Mouse (Mus musculus) CD4-positive, CD25-positive, alpha-beta regulatory T cell, adult 2 months (primary cell): ENCODE results near the gene Lsm11.

Experiments used
- DNase-seq: peaks from one replicate; pipeline ENCODE4 v3.0.0-alpha.2; 2012; ENCODE audit warnings: low read depth, low spot score

Lsm11 gene

DNA sequence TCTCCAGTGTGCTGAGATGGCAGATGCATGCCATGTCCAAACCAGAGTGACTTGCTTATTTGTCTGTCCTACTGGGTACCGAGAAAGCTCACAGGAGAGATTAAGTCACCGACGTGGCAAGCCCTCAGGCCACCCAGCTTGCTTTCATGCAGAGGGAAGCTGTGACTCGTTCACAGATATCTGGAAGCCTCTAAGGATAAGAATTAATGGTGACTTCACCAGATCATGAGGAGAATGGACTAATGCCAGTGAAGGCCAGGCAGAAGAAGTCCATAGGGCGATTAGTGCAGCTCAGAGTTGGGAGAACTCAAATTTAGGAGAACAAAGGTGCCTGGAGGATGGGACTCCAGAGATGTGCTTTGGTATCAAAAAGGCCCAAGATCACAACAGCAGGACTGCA is 17.3 kb downstream of the Lsm11 start:
- DNase-seq, result no peak

DNA sequence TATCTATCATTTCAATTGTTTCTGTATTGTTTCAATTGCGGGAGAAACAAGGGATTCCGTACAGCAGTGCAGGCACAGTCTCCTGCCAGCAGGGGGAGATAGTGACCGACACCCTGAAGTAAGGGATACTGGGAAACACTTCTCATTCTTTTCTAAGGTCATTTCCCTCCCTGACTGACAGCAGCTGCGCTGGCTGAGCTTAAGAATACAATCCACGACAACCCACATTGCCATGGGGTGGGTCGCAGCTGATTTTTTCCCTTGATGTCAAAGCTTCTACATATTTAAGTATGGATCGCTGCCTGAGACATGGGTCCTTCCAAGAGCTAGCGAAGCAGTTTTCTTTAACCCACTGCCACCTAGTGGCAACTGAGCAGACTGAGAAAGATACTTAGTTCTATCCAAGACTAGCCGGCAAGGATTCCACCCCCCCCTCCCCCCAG is 18.1 kb downstream of the Lsm11 start:
- DNase-seq, result peak; percentile 87

DNA sequence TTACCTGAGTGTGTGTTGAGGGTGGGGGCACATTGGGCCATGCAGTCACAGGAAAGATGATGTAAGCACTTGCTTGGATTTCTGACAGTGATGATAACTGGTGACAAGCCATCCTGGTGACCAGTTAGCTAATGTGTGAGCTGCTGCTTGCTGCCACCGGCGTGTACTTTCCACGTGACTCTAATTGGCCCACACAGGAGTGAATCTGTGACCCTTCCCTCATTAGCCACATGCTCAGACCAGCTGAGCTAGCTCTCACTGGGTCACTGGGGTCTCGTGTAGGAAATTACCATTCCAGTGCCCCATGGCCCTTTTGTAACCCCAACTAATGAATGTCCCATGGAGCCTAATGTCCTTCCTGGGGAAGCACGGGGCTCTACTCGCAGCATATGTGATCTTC is 19.3 kb downstream of the Lsm11 start:
- DNase-seq, result no peak

DNA sequence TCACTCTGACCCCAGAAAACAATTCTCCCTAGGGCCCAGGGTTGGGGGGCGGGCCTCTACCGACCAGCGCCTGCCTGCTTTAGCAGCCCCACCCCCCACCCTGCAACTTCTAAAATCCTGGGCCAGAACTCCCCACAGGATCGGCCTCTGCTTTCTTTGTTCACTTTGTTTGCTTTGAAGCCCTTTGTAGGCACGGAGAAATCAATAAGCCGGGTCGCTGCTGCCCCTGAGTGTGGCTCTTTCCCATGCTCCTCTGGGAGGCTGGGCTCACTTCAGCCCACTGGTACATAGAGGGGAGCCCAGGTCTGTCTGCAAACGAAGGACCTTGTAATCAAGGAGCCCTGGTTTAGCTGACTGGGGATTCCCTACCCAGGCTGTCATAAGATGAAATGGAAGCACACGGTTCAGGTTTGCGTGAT is 23.2 kb downstream of the Lsm11 start:
- DNase-seq, result no peak

DNA sequence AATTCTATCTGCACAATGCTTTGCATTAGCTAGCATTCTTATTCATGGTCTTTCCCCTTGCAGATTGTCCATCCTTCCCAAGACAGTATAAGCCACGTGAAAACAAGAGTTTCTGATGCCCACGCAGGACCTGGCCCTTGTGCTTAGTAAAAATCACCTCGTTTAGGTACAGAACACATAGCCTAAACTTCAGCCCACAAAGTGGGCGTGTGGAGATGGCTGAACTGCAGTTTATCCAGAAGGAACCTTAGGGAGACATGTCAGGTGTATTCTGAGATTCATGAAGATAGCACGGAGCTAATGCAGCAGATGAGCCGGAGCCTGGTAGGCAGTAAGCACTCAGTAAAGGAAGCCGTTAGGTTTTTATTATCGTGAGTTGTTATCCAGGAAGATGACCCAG is 23.7 kb downstream of the Lsm11 start:
- DNase-seq, result no peak

DNA sequence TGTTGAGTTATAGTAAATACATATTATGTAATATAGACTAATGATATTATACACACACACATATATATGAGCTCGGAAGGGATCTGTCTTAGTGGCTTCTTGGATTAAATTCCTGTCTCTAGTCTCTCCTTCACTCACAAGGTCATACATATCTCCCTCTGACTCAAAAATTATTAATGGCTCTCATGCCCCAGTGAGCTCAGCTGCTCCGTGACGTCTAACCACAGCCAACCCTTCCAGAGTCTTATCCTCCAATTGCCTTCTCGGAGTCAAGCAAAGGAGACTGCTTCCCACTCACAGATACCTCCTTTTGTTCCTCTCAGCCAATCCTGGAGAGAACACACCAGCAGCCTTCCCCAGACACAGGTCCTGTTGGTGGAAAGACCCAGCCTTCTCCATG is 25.9 kb downstream of the Lsm11 start:
- DNase-seq, result no peak

DNA sequence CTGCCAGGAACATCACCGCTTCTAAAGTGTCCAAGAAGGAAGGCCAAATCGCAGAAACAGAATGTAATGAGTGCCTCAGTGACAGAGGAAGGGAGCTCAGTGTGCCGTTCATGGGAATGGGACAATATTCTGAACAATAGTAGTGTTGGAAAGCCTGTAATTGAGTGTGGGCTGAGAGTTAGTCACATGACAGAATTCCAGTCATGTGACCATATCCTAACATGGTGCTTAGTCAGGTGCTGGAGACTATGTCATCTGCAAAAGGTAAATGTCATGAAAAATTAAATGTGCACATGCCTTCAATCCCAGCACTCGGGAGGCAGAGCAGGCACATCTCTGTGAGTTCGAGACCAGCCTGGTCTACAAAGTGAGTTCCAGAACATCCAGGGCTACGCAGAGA is 26.7 kb downstream of the Lsm11 start:
- DNase-seq, result no peak

DNA sequence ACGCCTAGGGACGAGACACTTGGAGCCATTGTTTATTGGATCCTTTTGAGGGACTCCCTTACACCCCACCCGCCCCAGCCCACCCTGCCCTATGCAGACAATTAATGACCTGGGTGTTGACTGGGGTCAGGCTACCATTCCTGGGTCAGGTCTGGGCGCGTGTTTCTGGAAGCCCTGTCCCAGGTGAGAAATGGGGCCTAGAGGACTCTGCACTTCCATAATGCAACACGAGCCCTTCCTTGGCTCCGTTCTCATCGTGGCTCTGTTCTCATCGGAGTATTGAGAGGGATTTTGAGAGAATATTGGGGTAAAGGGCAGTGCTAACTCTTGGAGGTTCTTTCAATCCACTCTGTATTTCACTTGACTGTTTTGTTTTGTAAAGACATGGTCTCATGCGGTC is 28.5 kb downstream of the Lsm11 start:
- DNase-seq, result no peak

DNA sequence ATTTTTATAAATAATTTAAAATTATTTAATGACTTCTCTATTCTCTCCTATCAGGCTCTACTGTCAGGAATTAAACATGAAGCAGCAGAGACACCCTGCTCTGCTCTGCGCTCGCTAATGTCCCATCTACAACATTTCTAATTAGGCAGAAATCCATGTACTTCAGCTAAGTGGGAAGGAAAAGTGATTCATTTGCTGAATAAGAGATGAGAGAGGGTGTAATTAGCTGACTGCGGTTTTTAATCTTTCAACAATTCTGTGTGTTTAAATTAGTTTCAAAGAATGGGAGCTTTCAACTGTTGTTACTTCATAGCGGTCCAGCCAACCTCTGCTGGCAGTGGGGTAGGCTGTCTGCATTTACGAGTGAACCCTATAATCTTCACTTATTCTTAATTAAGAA is 34.0 kb downstream of the Lsm11 start:
- no peak for DNase-seq

DNA sequence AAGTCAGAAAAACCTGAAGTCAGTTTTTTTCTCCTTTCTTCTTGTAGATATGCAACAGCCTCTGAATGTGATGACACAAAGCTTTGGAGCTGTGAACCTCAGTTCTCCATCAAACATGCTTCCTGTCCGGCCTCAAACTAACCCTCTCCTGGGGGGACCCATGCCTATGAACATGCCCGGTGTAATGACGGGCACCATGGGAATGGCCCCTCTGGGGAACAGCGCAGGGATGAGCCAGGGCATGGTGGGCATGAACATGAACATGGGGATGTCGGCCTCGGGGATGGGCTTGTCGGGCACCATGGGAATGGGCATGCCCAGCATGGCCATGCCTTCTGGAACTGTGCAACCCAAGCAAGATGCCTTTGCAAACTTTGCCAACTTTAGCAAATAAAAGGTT is 35.8 kb downstream of the Lsm11 start:
- no peak for DNase-seq

DNA sequence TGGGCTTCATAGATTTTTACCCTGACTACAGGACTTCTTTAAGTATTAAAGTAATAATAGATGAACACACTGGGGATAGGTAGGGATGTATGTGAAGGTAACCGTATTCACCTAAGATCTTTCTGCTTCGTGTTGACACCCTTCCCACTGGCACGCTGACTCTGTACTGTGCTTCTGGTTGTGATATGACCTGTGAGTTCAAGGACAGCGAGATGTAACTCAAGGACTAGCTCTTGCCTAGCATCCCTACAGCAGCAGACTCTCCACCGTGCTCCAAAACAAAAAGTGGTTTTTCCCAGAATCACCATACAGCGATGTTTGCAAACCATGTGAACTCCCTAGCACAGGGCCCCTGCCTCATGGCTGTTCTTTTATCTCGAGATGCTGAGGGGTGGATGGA is 36.7 kb downstream of the Lsm11 start:
- no peak for DNase-seq

DNA sequence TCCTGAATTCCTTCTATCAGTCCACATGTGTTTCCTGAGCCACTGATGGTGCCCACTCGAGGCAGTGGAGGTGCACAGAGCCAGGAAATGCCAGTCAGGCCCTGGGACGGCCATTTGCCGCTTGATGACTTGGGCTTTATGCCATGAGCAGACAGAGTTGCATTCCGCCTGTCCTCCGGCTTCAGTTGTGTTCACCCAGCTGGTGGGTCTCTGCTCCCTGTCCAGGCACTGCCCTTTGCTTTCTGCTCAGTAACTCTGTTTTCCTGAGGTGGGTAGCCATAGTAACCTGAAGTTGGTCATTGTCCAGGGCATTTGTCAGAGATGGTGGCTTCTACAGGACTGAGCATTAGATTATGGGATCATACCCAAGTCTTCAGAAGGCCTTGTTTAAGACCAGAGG is 37.4 kb downstream of the Lsm11 start:
- DNase-seq, result no peak

DNA sequence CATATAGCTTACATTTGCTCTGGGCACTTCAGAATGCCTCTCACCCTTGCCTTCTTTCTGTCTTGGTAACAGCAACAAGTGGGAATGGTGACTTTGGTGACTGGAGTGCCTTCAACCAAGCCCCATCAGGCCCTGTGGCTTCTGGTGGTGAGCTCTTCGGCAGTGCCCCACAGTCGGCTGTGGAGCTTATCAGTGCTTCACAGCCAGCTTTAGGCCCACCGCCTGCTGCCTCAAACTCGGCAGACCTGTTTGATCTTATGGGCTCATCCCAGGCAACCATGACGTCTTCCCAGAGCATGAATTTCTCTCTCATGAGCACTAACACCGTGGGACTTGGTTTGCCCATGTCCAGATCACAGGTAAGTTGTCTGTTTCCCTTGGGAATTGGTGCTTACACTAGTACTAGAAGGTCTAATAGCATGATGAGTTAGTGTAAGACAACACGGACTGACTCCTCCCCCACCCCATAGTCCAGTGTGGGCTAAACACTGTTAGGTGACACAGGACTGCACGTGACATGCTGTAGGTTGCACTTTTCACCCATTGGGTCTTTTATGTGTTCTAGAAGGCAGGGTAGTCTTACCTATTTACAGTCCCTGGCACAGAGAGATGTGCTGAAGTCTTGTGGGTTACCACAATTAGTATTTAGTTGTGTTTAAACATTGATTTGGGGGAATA is 38.5 kb downstream of the Lsm11 start:
- DNase-seq, result no peak

DNA sequence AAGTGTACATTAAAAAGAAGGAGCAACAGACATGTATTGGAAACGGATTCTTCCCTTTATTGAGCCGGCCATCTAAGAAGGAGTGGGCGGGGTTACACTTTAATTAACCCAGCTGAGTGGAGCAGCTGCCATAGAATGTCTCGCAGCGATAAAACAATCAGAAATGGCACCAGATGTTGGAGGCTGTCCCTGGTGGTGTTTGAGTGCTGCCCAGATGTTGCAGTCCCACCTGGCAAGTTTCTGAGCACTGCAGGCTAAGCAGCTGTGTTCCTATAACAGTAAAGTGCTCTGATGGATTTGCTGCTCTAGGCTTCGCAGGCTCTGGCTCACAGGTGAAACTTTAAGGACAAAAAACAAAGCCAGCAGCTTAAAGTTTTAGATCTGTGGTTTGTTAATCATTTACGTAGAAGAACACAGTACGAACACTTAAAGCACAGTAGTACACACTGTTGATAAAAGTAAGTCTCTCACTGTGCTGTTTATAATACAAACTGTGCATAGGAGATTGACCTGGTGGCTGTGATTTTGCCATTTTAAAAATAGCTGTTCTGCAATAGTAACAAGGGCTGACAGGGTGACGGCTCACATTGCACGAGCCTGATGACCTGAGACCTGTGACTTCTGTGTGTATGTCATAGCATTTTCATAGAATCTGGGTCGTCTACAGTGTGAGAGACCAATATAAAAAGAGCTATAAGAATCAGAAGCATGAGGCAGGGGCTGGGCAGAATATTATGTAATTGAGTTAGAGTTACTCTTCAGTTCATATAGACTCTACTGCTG is 44.3 kb downstream of the Lsm11 start:
- no peak for DNase-seq

DNA sequence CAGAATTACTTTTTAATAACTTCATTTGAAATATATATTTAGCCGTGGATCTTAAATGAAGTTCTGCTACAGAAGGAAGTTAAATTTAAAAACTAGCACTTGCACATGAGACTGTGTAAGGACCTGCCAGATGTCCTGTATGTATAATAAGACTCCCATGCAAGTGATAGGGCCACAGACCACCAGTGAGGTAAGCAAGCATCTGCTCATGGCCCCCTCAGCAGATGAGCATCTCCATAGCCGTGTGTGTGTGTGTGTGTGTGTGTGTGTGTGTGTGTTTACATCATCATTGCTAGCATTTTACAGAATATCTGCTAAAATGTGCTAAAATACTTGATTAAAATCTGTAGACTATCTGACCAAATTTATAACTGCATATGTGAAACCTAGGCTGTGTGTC is 47.3 kb downstream of the Lsm11 start:
- no peak for DNase-seq

DNA sequence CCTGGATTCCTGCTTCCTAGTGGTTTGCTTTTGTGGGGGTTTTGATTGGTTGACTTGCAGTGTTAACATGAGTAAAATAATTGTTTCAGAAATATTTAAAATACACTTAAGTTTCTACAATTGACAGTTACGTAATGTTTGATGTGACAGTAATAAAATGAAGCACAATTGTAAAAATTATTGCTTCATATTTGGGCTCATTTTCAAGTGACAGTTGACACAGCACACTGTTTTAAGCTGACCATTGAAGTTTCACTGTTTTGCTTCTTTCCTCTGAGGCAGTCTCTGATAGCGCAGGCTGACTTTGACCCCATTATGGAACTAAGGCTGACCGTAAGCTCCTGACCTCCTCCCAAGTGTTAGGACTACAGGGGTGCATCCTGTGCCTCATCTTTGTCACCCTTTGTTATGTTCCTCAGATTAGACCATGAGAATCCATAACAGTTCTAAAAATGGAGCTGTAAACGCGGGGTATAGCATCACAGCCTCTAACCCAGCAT is 51.8 kb downstream of the Lsm11 start:
- no peak for DNase-seq

DNA sequence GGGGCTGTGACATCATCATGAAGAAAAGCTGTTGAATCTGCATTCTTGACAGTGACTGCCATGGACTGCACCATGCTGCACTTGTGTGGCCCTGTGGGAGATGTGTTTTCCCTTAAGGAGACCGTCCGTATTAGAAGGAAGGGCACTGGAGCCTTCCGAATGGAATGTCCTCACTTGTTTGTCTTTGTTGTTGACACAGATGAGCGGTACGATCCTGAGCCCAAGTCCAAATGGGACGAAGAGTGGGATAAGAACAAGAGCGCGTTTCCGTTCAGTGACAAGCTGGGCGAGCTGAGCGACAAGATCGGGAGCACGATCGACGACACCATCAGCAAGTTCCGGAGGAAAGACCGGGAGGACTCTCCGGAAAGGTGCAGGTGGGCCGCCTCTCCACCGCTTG is 54.3 kb downstream of the Lsm11 start:
- DNase-seq, result no peak

DNA sequence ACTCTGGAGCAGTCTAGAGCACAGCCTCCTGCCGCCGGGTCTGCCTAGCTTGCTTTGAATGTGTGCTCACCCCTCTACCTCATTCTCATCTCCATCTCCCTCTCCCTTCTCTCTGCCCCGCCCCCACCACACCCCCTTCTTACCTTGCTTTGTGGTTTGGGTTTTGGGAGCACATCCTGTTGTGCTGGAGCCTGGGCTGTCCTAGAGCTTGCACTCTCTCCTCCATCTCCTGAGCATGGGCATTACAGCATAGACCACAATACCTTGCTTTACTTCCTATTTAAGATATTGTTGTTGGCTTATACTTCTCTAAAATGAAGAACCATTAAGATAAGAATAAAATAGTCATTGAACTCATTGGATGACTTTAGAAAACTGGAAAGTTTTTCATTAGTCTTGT is 54.8 kb downstream of the Lsm11 start:
- no peak for DNase-seq

DNA sequence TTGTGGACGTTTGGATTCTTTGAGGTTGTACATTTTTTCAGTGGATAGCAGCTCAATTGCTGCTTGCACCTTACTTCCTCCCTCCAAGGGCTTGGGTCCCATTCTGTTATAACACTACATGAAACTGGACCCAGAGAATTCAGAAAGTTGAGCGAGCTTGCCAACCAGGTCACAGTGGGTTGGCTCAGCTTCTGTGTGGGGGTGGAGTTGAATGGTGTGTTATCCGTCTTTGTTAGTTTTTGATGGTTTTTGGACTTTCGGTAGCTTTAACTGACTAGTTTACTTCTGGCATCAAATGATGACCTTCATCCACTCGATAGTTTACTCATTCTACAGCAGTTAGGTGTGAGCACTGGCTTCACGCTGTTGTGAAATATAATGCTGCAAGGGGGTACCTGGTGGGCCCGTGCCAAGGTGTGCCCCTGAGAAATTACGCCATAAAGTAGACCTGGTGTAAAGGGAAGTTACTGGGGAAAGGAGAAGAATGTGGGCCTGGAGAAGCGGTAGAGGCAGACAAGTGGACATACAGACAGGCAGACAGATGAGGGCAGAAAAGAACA is 56.2 kb downstream of the Lsm11 start:
- no peak for DNase-seq

DNA sequence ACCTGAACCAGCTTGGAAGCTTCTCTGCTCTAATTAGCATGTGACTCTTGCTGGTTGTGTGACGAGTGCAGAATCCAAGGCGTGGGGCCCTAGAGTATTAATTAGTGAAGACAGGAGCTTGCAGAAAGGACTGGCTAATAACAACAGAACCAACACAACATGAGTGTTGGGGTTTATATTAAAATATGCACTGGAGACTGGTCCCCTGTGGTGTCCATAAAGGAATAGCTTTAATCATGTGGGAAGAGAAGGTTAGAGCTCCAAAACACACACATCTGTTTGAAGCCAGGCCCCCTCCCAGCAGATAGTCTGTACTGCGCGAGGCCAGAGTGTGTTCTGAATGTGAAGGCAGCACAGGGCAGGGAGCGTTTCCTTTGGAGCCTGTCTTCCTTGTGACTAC is 58.1 kb downstream of the Lsm11 start:
- no peak for DNase-seq

DNA sequence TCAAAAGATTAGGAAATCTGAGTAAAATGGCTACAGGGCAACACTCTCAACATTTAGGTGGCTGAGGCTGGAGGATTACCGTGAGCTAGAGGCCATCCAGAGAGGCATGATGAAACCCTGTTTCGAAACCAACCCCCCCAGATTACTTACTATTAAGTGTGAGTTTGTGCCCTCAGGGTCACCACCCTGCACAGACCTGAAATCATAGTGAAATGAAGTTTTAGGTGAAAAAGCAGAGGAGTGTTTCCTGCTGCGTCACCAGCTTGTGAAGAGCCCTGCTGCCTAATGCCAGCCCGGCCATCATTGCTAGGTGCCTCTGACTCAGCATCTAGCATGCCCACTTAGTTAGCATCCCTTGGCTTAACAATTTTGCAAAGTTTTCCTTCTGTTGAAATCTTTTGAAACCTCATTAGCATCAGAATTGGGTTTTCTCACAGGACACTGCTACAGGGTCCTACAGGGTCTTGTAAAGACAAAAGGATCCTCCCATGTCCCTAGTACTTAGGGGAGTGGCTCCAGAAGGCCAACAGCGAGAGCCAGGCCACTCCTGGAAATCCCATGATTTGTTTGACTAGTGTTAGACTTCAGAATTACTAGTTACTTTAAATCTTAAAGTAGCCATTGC is 59.0 kb downstream of the Lsm11 start:
- DNase-seq, result no peak

DNA sequence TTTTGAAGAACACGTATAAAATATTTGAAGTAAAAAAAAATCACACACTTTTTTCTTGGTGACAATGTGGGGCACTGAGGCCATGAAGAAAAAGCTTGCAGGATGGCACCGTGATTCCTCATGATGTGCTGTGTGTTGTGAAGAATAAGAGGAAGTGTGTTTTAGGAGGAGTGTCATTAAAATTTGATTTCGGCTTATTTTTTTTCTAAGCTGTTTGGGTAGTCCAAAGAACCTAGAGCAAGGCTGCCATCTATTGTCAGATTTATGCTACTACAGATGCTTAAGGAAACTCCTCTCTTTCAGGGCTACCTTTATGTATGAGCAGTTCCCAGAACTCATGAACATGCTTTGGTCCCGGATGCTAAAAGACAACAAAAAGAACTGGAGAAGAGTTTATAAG is 60.7 kb downstream of the Lsm11 start:
- peak; percentile 80 for DNase-seq
